Mouse (Mus musculus) layer of hippocampus, adult 9-10 months (tissue): ENCODE measurements around the gene Eef1a1.

Experiments used
- DNase-seq: peaks from one replicate; pipeline ENCODE4 v3.0.0; 2022; ENCODE audit warnings: low spot score

Gene Eef1a1

GRCm38 (mm10) chr9:78477021-78477551 lies 11.9 kb downstream of the Eef1a1 start:
- no peak for DNase-seq

GRCm38 (mm10) chr9:78476531-78477020 lies 12.4 kb downstream of the Eef1a1 start:
- no peak for DNase-seq

- no peak for DNase-seq
Observed at GRCm38 (mm10) chr9:78475873-78476272, 13.1 kb downstream of the Eef1a1 start.

- DNase-seq: no peak
Observed at GRCm38 (mm10) chr9:78475383-78475780, 13.6 kb downstream of the Eef1a1 start.

- no peak for DNase-seq
Observed at GRCm38 (mm10) chr9:78474771-78475382, 14.1 kb downstream of the Eef1a1 start.

GRCm38 (mm10) chr9:78474270-78474669 lies 14.7 kb downstream of the Eef1a1 start:
- DNase-seq: no peak

- DNase-seq: no peak
Observed at GRCm38 (mm10) chr9:78473588-78473987, 15.4 kb downstream of the Eef1a1 start.

- DNase-seq: no peak
Observed at GRCm38 (mm10) chr9:78465725-78466124, 23.2 kb downstream of the Eef1a1 start.

- no peak for DNase-seq
Observed at GRCm38 (mm10) chr9:78463337-78463736, 25.6 kb downstream of the Eef1a1 start.

GRCm38 (mm10) chr9:78457026-78457425 lies 31.9 kb downstream of the Eef1a1 start:
- DNase-seq: no peak

GRCm38 (mm10) chr9:78451382-78451781 lies 37.6 kb downstream of the Eef1a1 start:
- no peak for DNase-seq

GRCm38 (mm10) chr9:78450404-78450803 lies 38.5 kb downstream of the Eef1a1 start:
- no peak for DNase-seq

GRCm38 (mm10) chr9:78447973-78448873 lies 40.7 kb downstream of the Eef1a1 start, which contains the start of the genes Mto1 and Gm17324:
Gene Mto1 (plus strand): TSS chr9:78448208.
Gene Gm17324 (minus strand): TSS chr9:78448786.
- peak; percentile 72 for DNase-seq

GRCm38 (mm10) chr9:78447606-78447972 lies 41.4 kb downstream of the Eef1a1 start:
- no peak for DNase-seq

GRCm38 (mm10) chr9:78442579-78443392 lies 46.2 kb downstream of the Eef1a1 start, which contains the start of gene Cgas:
Gene Cgas (minus strand): TSS chr9:78443237.
- no peak for DNase-seq

GRCm38 (mm10) chr9:78442237-78442578 lies 46.7 kb downstream of the Eef1a1 start:
- DNase-seq: no peak

- DNase-seq: no peak
Observed at GRCm38 (mm10) chr9:78439426-78439825, 49.5 kb downstream of the Eef1a1 start.

- no peak for DNase-seq
Observed at GRCm38 (mm10) chr9:78432471-78432870, 56.5 kb downstream of the Eef1a1 start.

- DNase-seq: no peak
Observed at GRCm38 (mm10) chr9:78430486-78430885, 58.5 kb downstream of the Eef1a1 start.

GRCm38 (mm10) chr9:78429551-78429950 lies 59.4 kb downstream of the Eef1a1 start:
- no peak for DNase-seq

GRCm38 (mm10) chr9:78428870-78429432 lies 60.0 kb downstream of the Eef1a1 start:
- no peak for DNase-seq
